Mouse (Mus musculus): ENCODE measurements around the gene Trpm7.

Trpm7 gene

GRCm38 (mm10) chr2:126816644-126817347 is 59.2 kb downstream of the Trpm7 start:
- no peak for DNase-seq (ENCODE audit: low spot score in 2 of 2)

- no peak for DNase-seq (ENCODE audit: low spot score in 2 of 2)
Measured at GRCm38 (mm10) chr2:126815822-126816221, 60.2 kb downstream of the Trpm7 start.

- no peak for DNase-seq (ENCODE audit: low spot score in 2 of 2)
Measured at GRCm38 (mm10) chr2:126801980-126802379, 74.0 kb downstream of the Trpm7 start.

- no peak for DNase-seq (ENCODE audit: low spot score in 2 of 2)
Measured at GRCm38 (mm10) chr2:126798455-126798854, 77.6 kb downstream of the Trpm7 start.

- DNase-seq (ENCODE audit: low spot score in 2 of 2): no peak
Measured at GRCm38 (mm10) chr2:126795708-126796107, 80.3 kb downstream of the Trpm7 start.

GRCm38 (mm10) chr2:126792611-126793010 is 83.4 kb downstream of the Trpm7 start:
- DNase-seq (ENCODE audit: low spot score in 2 of 2): no peak

GRCm38 (mm10) chr2:126787721-126788342 is 88.2 kb downstream of the Trpm7 start:
- no peak for DNase-seq (ENCODE audit: low spot score in 2 of 2)

- DNase-seq (ENCODE audit: low spot score in 2 of 2): no peak
Measured at GRCm38 (mm10) chr2:126783370-126783769, 92.7 kb downstream of the Trpm7 start, which contains the start of gene Usp50. TSS of gene Usp50 (minus strand) at chr2:126783470.

GRCm38 (mm10) chr2:126782433-126782832 is 93.6 kb downstream of the Trpm7 start:
- no peak for DNase-seq (ENCODE audit: low spot score in 2 of 2)

GRCm38 (mm10) chr2:126781478-126781877 is 94.6 kb downstream of the Trpm7 start:
- no peak for DNase-seq (ENCODE audit: low spot score in 2 of 2)

- DNase-seq (ENCODE audit: low spot score in 2 of 2): no peak
Measured at GRCm38 (mm10) chr2:126780286-126780685, 95.7 kb downstream of the Trpm7 start.

GRCm38 (mm10) chr2:126778806-126779205 is 97.2 kb downstream of the Trpm7 start:
- DNase-seq (ENCODE audit: low spot score in 2 of 2): no peak

GRCm38 (mm10) chr2:126776416-126776815 is 99.6 kb downstream of the Trpm7 start:
- DNase-seq (ENCODE audit: low spot score in 2 of 2): no peak

GRCm38 (mm10) chr2:126775951-126776350 is 100.1 kb downstream of the Trpm7 start:
- DNase-seq (ENCODE audit: low spot score in 2 of 2): no peak

- no peak for DNase-seq (ENCODE audit: low spot score in 2 of 2)
Measured at GRCm38 (mm10) chr2:126772217-126772616, 103.8 kb downstream of the Trpm7 start.

GRCm38 (mm10) chr2:126769431-126770181 is 106.4 kb downstream of the Trpm7 start:
- no peak for DNase-seq (ENCODE audit: low spot score in 2 of 2)

GRCm38 (mm10) chr2:126768194-126768593 is 107.8 kb downstream of the Trpm7 start:
- no peak for DNase-seq (ENCODE audit: low spot score in 2 of 2)

GRCm38 (mm10) chr2:126767599-126767998 is 108.4 kb downstream of the Trpm7 start:
- DNase-seq (ENCODE audit: low spot score in 2 of 2): no peak

- no peak for DNase-seq (ENCODE audit: low spot score in 2 of 2)
Measured at GRCm38 (mm10) chr2:126765867-126766582, 110.0 kb downstream of the Trpm7 start.

GRCm38 (mm10) chr2:126759351-126759750 is 116.7 kb downstream of the Trpm7 start:
- no peak for DNase-seq (ENCODE audit: low spot score in 2 of 2)

- no peak for DNase-seq (ENCODE audit: low spot score in 2 of 2)
Measured at GRCm38 (mm10) chr2:126755664-126756063, 120.4 kb downstream of the Trpm7 start.

- no peak for DNase-seq (ENCODE audit: low spot score in 2 of 2)
Measured at GRCm38 (mm10) chr2:126743389-126743788, 132.6 kb downstream of the Trpm7 start.
